Mouse (Mus musculus) brain, embryonic 14.5 days (tissue): Measurements from ENCODE around the gene Nsl1.

Experiments used
- CTCF ChIP-seq: fragments of 200-500 bp; IDR thresholded peaks from 2 replicates; pipeline ENCODE4 v1.5.1; 2012; ENCODE audit warnings: inconsistent platforms, mild to moderate bottlenecking, moderate library complexity, borderline replicate concordance; ENCODE audit not compliant: insufficient read depth, insufficient read length; ENCODE audit errors: extremely low read depth
- POLR2A ChIP-seq: fragments of 200-500 bp; IDR thresholded peaks from 2 replicates; pipeline ENCODE4 v1.6.1; 2012; ENCODE audit warnings: mild to moderate bottlenecking, inconsistent platforms, borderline replicate concordance; ENCODE audit not compliant: poor library complexity, insufficient read depth, insufficient read length, severe bottlenecking; ENCODE audit errors: extremely low read depth

DNA sequence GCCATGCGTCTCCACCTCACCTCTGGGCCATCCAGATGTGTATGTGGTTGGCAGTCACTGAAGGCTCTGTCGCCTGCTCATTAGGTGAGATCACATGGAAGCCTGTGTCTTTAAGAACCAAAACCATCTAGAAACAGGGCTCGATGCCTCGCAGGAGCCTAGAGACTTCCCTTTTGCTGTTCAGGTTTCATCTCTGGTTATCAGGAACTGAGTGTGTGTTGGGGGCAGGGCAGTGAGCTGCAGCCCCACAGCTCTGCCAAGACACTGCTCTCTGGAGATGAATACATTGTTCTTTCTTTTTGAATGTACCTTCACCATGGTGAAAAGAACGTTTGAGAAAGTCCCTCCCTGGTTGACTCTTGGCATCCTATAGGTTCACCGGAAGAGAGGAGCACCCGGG is 52.1 kb downstream of the Nsl1 start:
- no peak for TF ChIP-seq CTCF
- no peak for TF ChIP-seq POLR2A
